Mouse (Mus musculus): ENCODE measurements at regions not wholly inside any gene's neighbourhood (a gene's known extent, or its start where the extent isn't known, plus 50 kb on each side); places are given as distances from the start of the nearest gene placed in this dataset.

- TF ChIP-seq POLR2A (IDR thresholded peaks at IDR 0.05; ENCODE audit: control insufficient read depth, low read depth, low read length) (no peak), CTCF (IDR thresholded peaks at IDR 0.05; ENCODE audit: control insufficient read depth, insufficient read depth, insufficient replicate concordance, low read depth, low read length) (no peak)
Measured at GRCm38 (mm10) chr1:55905232-55905631, 499.5 kb downstream of the Plcl1 start.

All from testis, adult 2 months (tissue).